Mouse (Mus musculus) lung, embryonic 16.5 days (tissue): Measurements from ENCODE around the gene Prkacb. TPM values are rescaled to one million over a fixed set of nuclear protein-coding genes. Genes with fewer than 3 reads are reported as not detected.
"Not testable (repeated sequence)": the region's sequence is repeated elsewhere in the genome, so short reads cannot be mapped to it uniquely, and the experiment has no call there.

Experiments
- ATAC-seq: fragments of 200-750 bp; cut with Nextera tagmentation; 2 replicates; pipeline ENCODE4 v1.8.0; 2017; ENCODE audit warnings: low read depth, mild to moderate bottlenecking, moderate library complexity
- H3K27ac ChIP-seq: fragments of 300-500 bp; sonication (generic); 2 replicates; pipeline ENCODE4 v1.5.1; 2014; ENCODE audit warnings: mild to moderate bottlenecking, control low read depth, low read length
- H3K27me3 ChIP-seq: fragments of 300-500 bp; sonication (generic); 2 replicates; pipeline ENCODE4 v1.6.1; 2014; ENCODE audit warnings: low read depth, low read length, mixed read lengths; ENCODE audit not compliant: control insufficient read depth, insufficient read depth
- H3K36me3 ChIP-seq: fragments of 300-500 bp; sonication (generic); 2 replicates; pipeline ENCODE4 v1.6.1; 2014; ENCODE audit warnings: low read length; ENCODE audit not compliant: control insufficient read depth, insufficient read depth
- H3K4me1 ChIP-seq: fragments of 300-500 bp; sonication (generic); replicated peaks from 2 replicates; pipeline ENCODE4 v1.6.1; 2014; ENCODE audit warnings: low read length, mixed read lengths; ENCODE audit not compliant: control insufficient read depth, insufficient read depth
- H3K4me2 ChIP-seq: fragments of 300-500 bp; sonication (generic); 2 replicates; pipeline ENCODE4 v1.6.1; 2014; ENCODE audit warnings: low read depth, low read length, control low read depth
- H3K4me3 ChIP-seq: fragments of 300-500 bp; sonication (generic); 2 replicates; pipeline ENCODE4 v1.5.1; 2014; ENCODE audit warnings: mild to moderate bottlenecking, low read length, control low read depth
- H3K9ac ChIP-seq: fragments of 300-500 bp; sonication (generic); 2 replicates; pipeline ENCODE4 v1.6.1; 2014; ENCODE audit warnings: low read length, control low read depth
- H3K9me3 ChIP-seq: fragments of 300-500 bp; sonication (generic); 2 replicates; pipeline ENCODE4 v1.6.1; 2016; ENCODE audit warnings: low read length; ENCODE audit not compliant: control insufficient read depth
- WGBS: fragments of 180-500 bp; shearing (Covaris S2); extraction: QIAGEN DNeasy Blood & Tissue Kit; methylation state at CpG from one replicate; pipeline ENCODE4 v1.1.7; 2014; 5-methylcytosine and 5-hydroxymethylcytosine counted together
- polyA plus RNA-seq: library from polyadenylated mRNA; unstranded; fragments of >200 nt; fragmentation: Nextera tagmentation; extraction: Ambion mirVana; gene quantifications from 2 replicates; pipeline ENCODE4 v1.2.1, GENCODE M21; 2015

Prkacb gene
- polyA plus RNA-seq, 1 experiment from 2014 or later: 61.9 TPM

GRCm38 (mm10) chr3:146741564-146742202 is 71.1 kb downstream of the Prkacb start:
- peaks cover 16% of the 10 kb centered on the region for H3K36me3 ChIP-seq
- ATAC-seq: no peak
- WGBS: 62% methylated on average over 4 of the region's 4 CpGs
- no peak overlapping the region for H3K4me3 ChIP-seq
- no peak overlapping the region for H3K4me2 ChIP-seq
- H3K4me1 ChIP-seq: no peaks in the 10 kb centered on the region
- H3K9ac ChIP-seq: no peak overlapping the region
- no peak overlapping the region for H3K27ac ChIP-seq
- no peaks in the 10 kb centered on the region for H3K9me3 ChIP-seq
- H3K27me3 ChIP-seq: no peaks in the 10 kb centered on the region

DNA sequence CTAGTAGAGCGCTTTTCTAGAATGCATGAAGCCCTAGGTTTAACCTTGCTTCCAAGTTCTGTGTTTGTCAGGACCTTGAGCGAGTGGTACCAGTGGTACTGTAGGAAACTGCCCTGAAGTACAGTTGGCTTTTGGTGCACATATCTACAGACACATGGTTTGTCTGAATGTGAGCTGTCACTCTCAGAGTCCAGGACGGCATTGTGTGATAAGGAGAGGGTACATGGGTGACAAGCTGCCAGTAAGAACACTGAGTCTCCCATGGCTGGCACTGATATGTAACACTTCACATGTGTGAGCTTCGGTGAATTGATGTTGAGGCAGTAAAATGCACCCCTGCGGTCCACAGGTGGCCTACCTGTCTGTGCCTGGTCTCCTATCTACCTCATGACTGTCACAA is 71.6 kb downstream of the Prkacb start:
- Histone ChIP-seq H3K9me3 (no peaks in the 10 kb centered on the region), H3K36me3 (peaks cover 16% of the 10 kb centered on the region), H3K4me2 (no peak overlapping the region), H3K27ac (no peak overlapping the region), H3K4me1 (no peaks in the 10 kb centered on the region), H3K27me3 (no peaks in the 10 kb centered on the region), H3K4me3 (no peak overlapping the region), H3K9ac (no peak overlapping the region)
- ATAC-seq: no peak
- WGBS: 88% methylated on average over 5 of the region's 5 CpGs

DNA sequence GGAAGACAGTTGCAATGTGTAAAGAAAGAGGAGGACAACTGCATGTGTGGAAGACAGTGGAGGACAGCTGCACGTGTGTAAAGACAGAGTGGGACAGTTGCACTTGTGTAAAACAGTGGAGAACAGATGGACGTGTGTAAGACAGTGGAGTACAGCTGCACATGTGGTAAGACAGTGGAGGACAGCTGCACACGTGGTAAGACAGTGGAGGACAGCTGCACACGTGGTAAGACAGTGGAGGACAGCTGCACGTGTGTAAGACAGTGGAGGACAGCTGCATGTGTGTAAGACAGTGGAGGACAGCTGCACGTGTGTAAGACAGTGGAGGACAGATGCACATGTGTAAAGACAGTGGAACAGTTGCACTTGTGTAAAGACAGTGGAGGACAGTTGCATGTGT is 76.6 kb downstream of the Prkacb start:
- H3K9ac ChIP-seq, H3K4me2 ChIP-seq, H3K4me3 ChIP-seq, H3K27ac ChIP-seq, ATAC-seq, H3K9me3 ChIP-seq, H3K4me1 ChIP-seq, H3K27me3 ChIP-seq: not testable (repeated sequence)
- peaks cover 20% of the 10 kb centered on the region for H3K36me3 ChIP-seq
- WGBS: 81% methylated on average over 6 of the region's 6 CpGs

GRCm38 (mm10) chr3:146735657-146736056 is 77.1 kb downstream of the Prkacb start:
- H3K27ac ChIP-seq: no peak overlapping the region
- H3K9ac ChIP-seq: no peak overlapping the region
- peaks cover 20% of the 10 kb centered on the region for H3K36me3 ChIP-seq
- ATAC-seq: no peak
- no peaks in the 10 kb centered on the region for H3K9me3 ChIP-seq
- no peak overlapping the region for H3K4me2 ChIP-seq
- no peak overlapping the region for H3K4me3 ChIP-seq
- no peaks in the 10 kb centered on the region for H3K27me3 ChIP-seq
- H3K4me1 ChIP-seq: no peaks in the 10 kb centered on the region
- 63% methylated on average over 3 of the region's 3 CpGs for WGBS

- Histone ChIP-seq H3K9ac (no peak overlapping the region), H3K27ac (no peak overlapping the region), H3K4me1 (no peaks in the 10 kb centered on the region), H3K9me3 (no peaks in the 10 kb centered on the region), H3K36me3 (peaks cover 20% of the 10 kb centered on the region), H3K4me3 (no peak overlapping the region), H3K4me2 (no peak overlapping the region), H3K27me3 (no peaks in the 10 kb centered on the region)
- 82% methylated on average over 9 of the region's 9 CpGs for WGBS
- no peak for ATAC-seq
Observed at GRCm38 (mm10) chr3:146734907-146735629, 77.7 kb downstream of the Prkacb start.

DNA sequence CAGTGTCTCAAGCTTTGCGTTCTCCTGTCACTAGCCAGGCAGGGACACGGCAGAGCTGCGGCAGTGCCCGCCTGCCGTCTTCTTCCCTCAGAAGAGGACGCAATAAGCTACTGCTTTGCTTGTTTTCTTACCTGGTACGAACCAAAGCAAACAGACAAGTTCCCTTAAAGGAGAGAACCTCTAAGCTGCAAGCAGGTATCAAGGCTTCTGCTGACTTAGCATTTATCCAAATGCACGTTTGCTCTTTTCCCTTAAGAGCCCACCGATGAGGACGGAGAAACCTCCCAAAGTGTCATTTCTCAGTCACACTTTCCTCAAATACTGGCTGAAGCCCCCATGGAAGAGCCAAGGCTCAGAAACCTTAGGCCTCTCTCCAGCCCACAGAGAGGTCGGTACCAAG is 81.3 kb downstream of the Prkacb start:
- Histone ChIP-seq H3K9ac (no peak overlapping the region), H3K4me3 (no peak overlapping the region), H3K9me3 (no peaks in the 10 kb centered on the region), H3K36me3 (peaks cover 25% of the 10 kb centered on the region), H3K27ac (no peak overlapping the region), H3K4me1 (no peaks in the 10 kb centered on the region), H3K4me2 (no peak overlapping the region), H3K27me3 (no peaks in the 10 kb centered on the region)
- no peak for ATAC-seq
- 84% methylated on average over 11 of the region's 11 CpGs for WGBS

DNA sequence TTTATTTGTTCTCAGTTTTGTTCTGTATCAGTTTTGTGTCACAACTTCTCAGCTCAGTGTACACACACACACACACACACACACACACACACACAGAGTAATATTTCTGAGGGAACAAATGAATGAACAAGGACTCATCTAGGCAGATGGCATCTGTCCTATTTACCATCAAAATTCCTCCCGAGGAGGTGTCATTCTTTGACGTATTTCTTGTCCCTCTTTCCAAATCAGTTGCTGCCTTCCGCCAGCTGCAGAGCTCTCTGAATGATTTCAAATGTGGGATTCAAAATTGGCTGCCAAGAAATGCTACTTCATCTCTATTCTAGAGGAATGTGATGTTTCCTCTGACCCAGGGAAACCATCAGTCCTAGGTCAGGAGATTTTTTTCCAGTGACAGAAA is 89.8 kb downstream of the Prkacb start:
- 60% methylated on average over 3 of the region's 3 CpGs for WGBS
- Histone ChIP-seq H3K27ac (no peak overlapping the region), H3K4me3 (no peak overlapping the region), H3K36me3 (peaks cover 20% of the 10 kb centered on the region), H3K4me2 (no peak overlapping the region), H3K9ac (no peak overlapping the region), H3K4me1 (no peaks in the 10 kb centered on the region), H3K9me3 (peaks cover 3% of the 10 kb centered on the region; the same call in 1 of the 2 replicates), H3K27me3 (no peaks in the 10 kb centered on the region)
- ATAC-seq: no peak

- H3K9ac ChIP-seq: no peak overlapping the region
- H3K4me2 ChIP-seq: no peak overlapping the region
- 64% methylated on average over 4 of the region's 4 CpGs for WGBS
- no peak overlapping the region for H3K4me3 ChIP-seq
- no peaks in the 10 kb centered on the region for H3K9me3 ChIP-seq
- no peak overlapping the region for H3K27ac ChIP-seq
- no peaks in the 10 kb centered on the region for H3K36me3 ChIP-seq
- H3K27me3 ChIP-seq: no peaks in the 10 kb centered on the region
- no peaks in the 10 kb centered on the region for H3K4me1 ChIP-seq
- ATAC-seq: no peak
Observed at GRCm38 (mm10) chr3:146719696-146720095, 93.1 kb downstream of the Prkacb start.

GRCm38 (mm10) chr3:146718251-146718650 is 94.5 kb downstream of the Prkacb start:
- Histone ChIP-seq H3K9ac (no peak overlapping the region), H3K27me3 (no peaks in the 10 kb centered on the region), H3K4me3 (no peak overlapping the region), H3K4me2 (no peak overlapping the region), H3K27ac (no peak overlapping the region), H3K9me3 (no peaks in the 10 kb centered on the region), H3K4me1 (no peaks in the 10 kb centered on the region), H3K36me3 (no peaks in the 10 kb centered on the region)
- no peak for ATAC-seq
- 59% methylated on average over 5 of the region's 5 CpGs for WGBS
